Mouse (Mus musculus) ES-Bruce4 (cell line): ENCODE results near the gene Plxnb2. TPM values are rescaled to one million over a fixed set of nuclear protein-coding genes. Genes with fewer than 3 reads are reported as not detected.

ENCODE experiments used
- H3K27ac ChIP-seq: 2 replicates; pipeline ENCODE4 v1.5.1; 2012; ENCODE audit warnings: low read length, inconsistent platforms; ENCODE audit not compliant: insufficient read depth
- H3K27me3 ChIP-seq: 2 replicates; pipeline ENCODE4 v1.6.1; 2012; ENCODE audit warnings: mild to moderate bottlenecking, low read length, inconsistent platforms; ENCODE audit not compliant: control insufficient read depth, poor library complexity, insufficient read depth, severe bottlenecking
- H3K36me3 ChIP-seq: 2 replicates; pipeline ENCODE4 v1.6.1; 2012; ENCODE audit warnings: inconsistent platforms, mild to moderate bottlenecking, low read length, moderate library complexity; ENCODE audit not compliant: control insufficient read depth, poor library complexity, insufficient read depth, severe bottlenecking
- H3K4me1 ChIP-seq: one replicate; pipeline ENCODE4 v1.8.1; 2011; ENCODE audit warnings: low read length; ENCODE audit not compliant: control insufficient read depth, insufficient read depth
- H3K4me3 ChIP-seq: 2 replicates; pipeline ENCODE4 v1.5.1; 2011; ENCODE audit warnings: low read depth, mild to moderate bottlenecking, low read length
- H3K9ac ChIP-seq: 2 replicates; pipeline ENCODE4 v1.6.1; 2012; ENCODE audit warnings: low read depth, mild to moderate bottlenecking, inconsistent platforms; ENCODE audit not compliant: poor library complexity, severe bottlenecking
- H3K9me3 ChIP-seq: replicated peaks from 2 replicates; pipeline ENCODE4 v1.6.1; 2012; ENCODE audit warnings: mild to moderate bottlenecking, low read length, inconsistent platforms; ENCODE audit not compliant: control insufficient read depth, poor library complexity, insufficient read depth, severe bottlenecking
- CTCF ChIP-seq: IDR thresholded peaks from one replicate; pipeline ENCODE4 v1.8.1; 2011; ENCODE audit warnings: low read depth, low read length
- EP300 ChIP-seq: IDR thresholded peaks from 2 replicates; pipeline ENCODE4 v1.6.1; 2011; ENCODE audit warnings: low read depth, low read length; ENCODE audit not compliant: insufficient read depth
- POLR2A ChIP-seq: IDR thresholded peaks from one replicate; pipeline ENCODE4 v1.8.1; 2011; ENCODE audit warnings: low read length; ENCODE audit not compliant: insufficient read depth
- polyA plus RNA-seq: library from polyadenylated mRNA; stranded (reverse); fragments of >200 nt; gene quantifications from 2 replicates; pipeline ENCODE4 v1.2.4, GENCODE M21; 2011; ENCODE audit warnings: low read depth; ENCODE audit not compliant: missing spikeins, insufficient read depth, insufficient read length

The Plxnb2 gene
- polyA plus RNA-seq, 1 experiment: 86.1 TPM

DNA sequence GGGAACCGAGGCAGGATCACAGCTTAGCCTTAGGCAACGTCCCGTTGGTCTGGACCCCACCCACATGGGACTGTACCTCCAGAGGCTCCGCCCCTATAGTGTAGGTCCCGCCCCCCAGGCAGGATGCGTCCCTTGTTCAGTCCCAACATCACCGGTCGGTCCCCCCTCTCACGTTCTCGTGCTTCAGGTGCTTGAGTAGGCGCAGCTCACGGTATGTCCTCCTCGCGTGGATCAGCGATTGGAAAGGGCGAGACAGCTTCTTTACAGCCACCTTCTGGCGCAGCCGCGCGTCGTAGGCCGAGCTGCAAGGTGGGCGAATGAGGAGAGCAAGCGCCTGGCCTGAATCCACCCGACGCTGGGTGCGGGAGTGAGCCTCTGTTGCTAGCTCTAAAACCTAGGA lies 34.1 kb downstream of the Plxnb2 start:
- no peaks in the 10 kb centered on the region for H3K27me3 ChIP-seq
- H3K36me3 ChIP-seq: no peaks in the 10 kb centered on the region
- H3K4me1 ChIP-seq: peaks cover 2% of the 10 kb centered on the region
- H3K27ac ChIP-seq: no peak overlapping the region
- peak overlapping the region; percentile 60 for H3K4me3 ChIP-seq
- TF ChIP-seq POLR2A (no peak), EP300 (no peak), CTCF (no peak)
- peak overlapping the region; percentile 6; the same call in 1 of the 2 replicates for H3K9ac ChIP-seq
- H3K9me3 ChIP-seq: no peaks in the 10 kb centered on the region

DNA sequence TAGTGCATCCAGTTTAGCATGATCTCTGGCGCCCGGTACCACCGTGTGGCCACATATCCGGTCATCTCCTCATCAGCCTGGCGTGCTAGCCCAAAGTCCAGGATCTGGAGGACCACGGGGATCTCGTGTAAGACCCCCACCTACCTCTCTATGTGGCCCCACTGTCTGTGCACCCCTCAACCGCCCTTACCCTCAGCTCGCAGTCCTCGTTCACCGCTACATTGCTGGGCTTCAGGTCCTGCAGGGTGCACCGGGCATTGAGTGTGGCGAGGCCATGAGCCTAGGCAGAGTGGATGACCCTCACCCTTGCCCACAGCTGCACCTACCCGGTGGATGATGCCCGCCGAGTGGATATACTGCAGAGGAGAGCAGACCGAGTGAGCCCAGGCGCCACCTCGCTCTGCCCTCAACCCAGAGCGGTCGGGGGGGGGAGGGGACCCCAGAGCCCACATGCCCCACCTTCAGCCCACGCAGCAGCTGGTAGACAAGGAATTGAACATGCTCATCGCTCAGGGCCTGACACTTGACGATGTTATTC lies 34.7 kb downstream of the Plxnb2 start:
- Histone ChIP-seq H3K4me3 (peak overlapping the region; percentile 60), H3K4me1 (peaks cover 2% of the 10 kb centered on the region), H3K27ac (no peak overlapping the region), H3K36me3 (no peaks in the 10 kb centered on the region), H3K9ac (no peak overlapping the region), H3K9me3 (no peaks in the 10 kb centered on the region), H3K27me3 (no peaks in the 10 kb centered on the region)
- TF ChIP-seq POLR2A (no peak), CTCF (no peak), EP300 (no peak)

DNA sequence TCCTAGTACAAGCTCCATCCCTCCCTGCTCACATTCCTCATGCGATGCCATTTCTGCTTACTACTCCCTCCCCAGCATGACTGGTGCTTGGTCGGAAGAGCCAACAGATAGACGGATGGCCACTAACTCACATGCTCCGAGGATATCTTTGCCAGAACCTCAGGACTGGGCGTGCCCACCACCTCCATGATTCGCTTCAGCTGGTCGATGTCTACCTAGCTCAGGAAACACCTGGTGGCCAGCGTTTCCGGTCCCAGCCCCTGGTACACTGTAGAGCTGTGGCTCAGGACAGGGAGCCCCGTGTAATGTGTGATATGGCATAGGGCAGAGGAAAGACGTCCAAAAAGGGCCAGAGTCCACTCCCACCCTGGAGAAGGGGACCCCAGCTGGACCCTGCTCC lies 35.6 kb downstream of the Plxnb2 start:
- Histone ChIP-seq H3K27me3 (no peaks in the 10 kb centered on the region), H3K27ac (no peak overlapping the region), H3K9me3 (no peaks in the 10 kb centered on the region), H3K36me3 (no peaks in the 10 kb centered on the region), H3K4me1 (peaks cover 2% of the 10 kb centered on the region), H3K4me3 (no peak overlapping the region), H3K9ac (no peak overlapping the region)
- no peak for TF ChIP-seq EP300
- TF ChIP-seq CTCF: no peak

DNA sequence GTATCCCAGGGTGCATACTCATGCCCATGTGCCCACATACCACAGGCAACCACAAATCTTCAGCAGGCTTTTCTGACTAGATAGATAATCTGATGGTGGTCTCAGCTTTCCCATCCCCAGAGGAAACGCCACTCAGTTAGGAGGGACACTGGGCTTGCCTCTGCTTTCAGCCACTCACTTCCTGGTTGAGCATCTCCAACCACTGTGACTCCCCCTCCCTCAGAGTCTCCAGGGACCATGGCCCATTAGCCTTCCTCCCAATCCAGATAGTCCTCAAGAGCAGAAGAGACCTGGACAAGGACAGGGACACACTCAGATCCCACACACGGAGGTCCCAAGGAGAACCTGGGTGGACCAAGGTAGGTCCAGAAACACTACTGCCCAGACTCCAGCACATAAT lies 37.5 kb downstream of the Plxnb2 start:
- Histone ChIP-seq H3K9me3 (no peaks in the 10 kb centered on the region), H3K36me3 (no peaks in the 10 kb centered on the region), H3K9ac (no peak overlapping the region), H3K4me3 (no peak overlapping the region), H3K27ac (no peak overlapping the region), H3K4me1 (no peaks in the 10 kb centered on the region), H3K27me3 (no peaks in the 10 kb centered on the region)
- TF ChIP-seq EP300 (no peak), POLR2A (no peak), CTCF (no peak)

DNA sequence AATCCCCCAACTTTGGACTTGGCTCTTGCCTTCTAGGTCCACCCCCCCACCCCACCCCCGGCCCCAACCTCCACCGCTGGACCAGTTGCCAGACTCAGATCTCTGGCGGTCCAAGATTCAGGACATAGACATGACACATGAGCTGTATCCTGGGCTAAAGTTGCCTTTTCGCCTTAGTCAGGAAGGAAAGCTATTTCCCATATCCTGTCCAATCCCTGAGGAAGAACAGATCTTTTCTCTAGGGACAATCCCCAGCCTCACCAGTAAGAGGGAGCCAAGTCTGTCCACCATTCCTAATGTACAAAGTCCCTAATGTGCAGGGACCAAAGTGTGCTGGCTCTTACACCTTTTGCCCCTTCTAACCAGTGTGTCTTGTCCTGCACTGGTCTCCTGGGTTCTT lies 38.7 kb downstream of the Plxnb2 start:
- Histone ChIP-seq H3K27me3 (no peaks in the 10 kb centered on the region), H3K27ac (no peak overlapping the region), H3K4me3 (no peak overlapping the region), H3K4me1 (no peaks in the 10 kb centered on the region), H3K9me3 (no peaks in the 10 kb centered on the region), H3K9ac (no peak overlapping the region), H3K36me3 (no peaks in the 10 kb centered on the region)
- TF ChIP-seq EP300 (no peak), POLR2A (no peak), CTCF (no peak)

DNA sequence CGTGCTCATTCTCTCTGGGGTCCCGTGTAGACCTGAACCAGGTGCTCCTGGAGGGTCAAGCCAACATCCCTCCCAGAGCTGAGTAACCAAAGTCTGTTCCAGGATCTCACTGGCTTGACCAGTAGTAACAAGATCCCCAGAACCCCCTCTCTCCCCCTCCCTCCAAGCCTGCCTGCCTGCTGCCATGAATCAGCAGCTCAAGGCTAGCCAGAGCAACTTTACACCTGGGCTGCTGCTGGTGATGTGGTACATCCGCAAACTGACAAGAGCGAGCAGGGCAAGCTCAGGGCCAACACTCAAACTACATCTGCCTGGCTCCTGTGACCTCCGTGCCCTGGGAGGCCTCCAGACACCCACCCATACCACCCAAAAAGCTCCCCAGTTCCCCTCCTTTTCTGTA lies 39.1 kb downstream of the Plxnb2 start:
- Histone ChIP-seq H3K9me3 (no peaks in the 10 kb centered on the region), H3K9ac (no peak overlapping the region), H3K4me1 (no peaks in the 10 kb centered on the region), H3K27ac (peak overlapping the region; percentile 17; the same call in 1 of the 2 replicates), H3K36me3 (no peaks in the 10 kb centered on the region), H3K27me3 (no peaks in the 10 kb centered on the region), H3K4me3 (no peak overlapping the region)
- TF ChIP-seq EP300 (no peak), CTCF (no peak), POLR2A (no peak)
